In genomic region chr7:49249462-49249861, GRCm38 (mm10) we compare ENCODE assay signal across 10 mouse cellular contexts.
A peak's percentile ranks its signal among the peaks of the same experiment; 100 is the strongest.
DNase-seq lines count a peak whose midpoint lies in the region; ATAC-seq and TF ChIP-seq lines count a peak whose summit lies in the region.
"Had no signal": no experiment of that assay in that cellular context is flagged by ENCODE, and none has a peak within 500 bp of the region (broad histone marks: within the 10 kb centered on the region; RNA-seq: fewer than 3 reads in every experiment).

No protein-coding gene starts in this region.

- ATAC-seq in embryonic facial prominence, embryonic 13.5 days (ENCODE audit: insufficient number of reproducible peaks, insufficient read depth, low FRiP score, low TSS enrichment, low read depth), result no peak
- no peak for ATAC-seq in intestine, embryonic 14.5 days (replicated peaks; ENCODE audit: low FRiP score, low TSS enrichment, low read depth)

- H3K9me3 ChIP-seq in embryonic facial prominence, embryonic 13.5 days, result no peaks in the 10 kb centered on the region
- H3K9me3 ChIP-seq in embryonic facial prominence, embryonic 10.5 days, result no peaks in the 10 kb centered on the region
- no peaks in the 10 kb centered on the region for H3K9me3 ChIP-seq in MEL (replicated peaks; ENCODE audit: insufficient read depth, low read length)
- no peaks in the 10 kb centered on the region for H3K9me3 ChIP-seq in intestine, embryonic 14.5 days (ENCODE audit: control insufficient read depth, low read length)
- H3K9me3 ChIP-seq: kidney, embryonic 15.5 days; stomach, embryonic 15.5 days had no signal

- H3K79me2 ChIP-seq in MEL (ENCODE audit: control insufficient read depth, insufficient read depth, low read length, poor library complexity), result peaks cover 4% of the 10 kb centered on the region

- peaks cover 54% of the 10 kb centered on the region for H3K4me1 ChIP-seq in embryonic facial prominence, embryonic 13.5 days
- H3K4me1 ChIP-seq in embryonic facial prominence, embryonic 10.5 days, result peaks cover 22% of the 10 kb centered on the region
- H3K4me1 ChIP-seq in kidney, adult 2 months (ENCODE audit: control insufficient read depth, insufficient read depth, low read length), result peaks cover 8% of the 10 kb centered on the region; the same call in 1 of the 2 replicates
- peaks cover 18 to 57% of the 10 kb centered on the region in 2 experiments for H3K4me1 ChIP-seq in MEL (ENCODE audit: control insufficient read depth in 1 of 2, insufficient read depth in 2 of 2, low read length in 2 of 2)
- peaks cover 32% of the 10 kb centered on the region for H3K4me1 ChIP-seq in intestine, embryonic 14.5 days (replicated peaks; ENCODE audit: control insufficient read depth, insufficient read depth, low read length)

- no peak for TF ChIP-seq RAD21 in MEL (IDR thresholded peaks at IDR 0.05; ENCODE audit: low read depth, low read length)

- TF ChIP-seq EP300 in MEL (IDR thresholded peaks at IDR 0.05; ENCODE audit: low read depth in 1 of 2, low read length in 2 of 2), result no peak

- WGBS in embryonic facial prominence, embryonic 13.5 days, result 83% methylated on average over 2 of the region's 2 CpGs
- WGBS in embryonic facial prominence, embryonic 10.5 days, result 89% methylated on average over 2 of the region's 2 CpGs
- WGBS in kidney, adult 2 months, result 62% methylated on average over 2 of the region's 2 CpGs
- 76% methylated on average over 2 of the region's 2 CpGs for WGBS in intestine, embryonic 14.5 days

- no peak overlapping the region for H3K27ac ChIP-seq in embryonic facial prominence, embryonic 13.5 days
- no peak overlapping the region for H3K27ac ChIP-seq in embryonic facial prominence, embryonic 10.5 days (replicated peaks)
- H3K27ac ChIP-seq in kidney, adult 2 months (ENCODE audit: insufficient read depth, low read depth, low read length), result no peak overlapping the region
- H3K27ac ChIP-seq in MEL (ENCODE audit: control insufficient read depth, low read depth, low read length), result no peak overlapping the region
- no peak overlapping the region for H3K27ac ChIP-seq in intestine, embryonic 14.5 days (ENCODE audit: low read depth)
- H3K27ac ChIP-seq: kidney, embryonic 15.5 days had no signal

- H3K27me3 ChIP-seq in embryonic facial prominence, embryonic 13.5 days, result peaks cover 40% of the 10 kb centered on the region
- peaks cover 50% of the 10 kb centered on the region for H3K27me3 ChIP-seq in embryonic facial prominence, embryonic 10.5 days (replicated peaks; ENCODE audit: low read depth, poor library complexity, severe bottlenecking)
- no peaks in the 10 kb centered on the region for H3K27me3 ChIP-seq in kidney, adult 2 months (replicated peaks; ENCODE audit: control insufficient read depth, insufficient read depth, low read length)
- no peaks in the 10 kb centered on the region for H3K27me3 ChIP-seq in MEL (ENCODE audit: control insufficient read depth in 1 of 2, insufficient read depth in 2 of 2, low read length in 2 of 2)
- H3K27me3 ChIP-seq in intestine, embryonic 14.5 days (replicated peaks; ENCODE audit: control insufficient read depth, insufficient read depth, low read length), result peaks cover 14% of the 10 kb centered on the region

- no peak overlapping the region for H3K9ac ChIP-seq in embryonic facial prominence, embryonic 13.5 days
- no peak overlapping the region for H3K9ac ChIP-seq in MEL (ENCODE audit: control insufficient read depth, low read depth, low read length, poor library complexity, severe bottlenecking)
- H3K9ac ChIP-seq in intestine, embryonic 14.5 days (ENCODE audit: low read length), result no peak overlapping the region
- H3K9ac ChIP-seq: kidney, embryonic 15.5 days; stomach, embryonic 15.5 days had no signal

- no peak for TF ChIP-seq POLR2A in kidney, adult 2 months (IDR thresholded peaks at IDR 0.05; ENCODE audit: low read depth, low read length)
- no peak for TF ChIP-seq POLR2A in MEL (IDR thresholded peaks at IDR 0.05; ENCODE audit: control insufficient read depth in 1 of 2, insufficient read depth in 1 of 2, low read depth in 1 of 2, low read length in 2 of 2, poor library complexity in 1 of 2)

- TF ChIP-seq CTCF in kidney, adult 2 months (conservative IDR thresholded peaks at IDR 0.05; ENCODE audit: insufficient read depth, insufficient read length, low read depth, low read length), result no peak
- TF ChIP-seq CTCF in MEL (IDR thresholded peaks at IDR 0.05 in 2 of 3, conservative IDR thresholded peaks at IDR 0.05 in 1 of 3; ENCODE audit: control insufficient read depth in 1 of 3, insufficient read depth in 1 of 3, low read depth in 2 of 3, low read length in 3 of 3, poor library complexity in 1 of 3, severe bottlenecking in 1 of 3), result no peak

- peak overlapping the region; percentile 5; the same call in 1 of the 2 replicates for H3K4me2 ChIP-seq in embryonic facial prominence, embryonic 13.5 days
- H3K4me2 ChIP-seq in intestine, embryonic 14.5 days (ENCODE audit: low read length), result peak overlapping the region; percentile 87

- no peak overlapping the region for H3K4me3 ChIP-seq in embryonic facial prominence, embryonic 13.5 days
- H3K4me3 ChIP-seq in embryonic facial prominence, embryonic 10.5 days, result no peak overlapping the region
- no peak overlapping the region for H3K4me3 ChIP-seq in kidney, adult 2 months (ENCODE audit: insufficient read depth, low read depth, low read length)
- no peak overlapping the region for H3K4me3 ChIP-seq in MEL (ENCODE audit: control insufficient read depth in 1 of 2, insufficient read depth in 1 of 2, low read depth in 2 of 2, low read length in 2 of 2)
- 0 out of 2 replicates have a peak overlapping the region, but pooled peaks have one; percentile 6 for H3K4me3 ChIP-seq in intestine, embryonic 14.5 days (ENCODE audit: low read depth, low read length)

- H3K36me3 ChIP-seq in embryonic facial prominence, embryonic 13.5 days, result no peaks in the 10 kb centered on the region
- no peaks in the 10 kb centered on the region for H3K36me3 ChIP-seq in embryonic facial prominence, embryonic 10.5 days (replicated peaks)
- no peaks in the 10 kb centered on the region for H3K36me3 ChIP-seq in kidney, adult 2 months (ENCODE audit: control insufficient read depth, insufficient read depth, low read length)
- peaks cover 0 to 50% of the 10 kb centered on the region in 2 experiments; a peak in 2 of 4 replicates for H3K36me3 ChIP-seq in MEL (ENCODE audit: control insufficient read depth in 1 of 2, insufficient read depth in 2 of 2, low read length in 2 of 2)
- H3K36me3 ChIP-seq in intestine, embryonic 14.5 days (ENCODE audit: control insufficient read depth, insufficient read depth, low read length), result no peaks in the 10 kb centered on the region
- H3K36me3 ChIP-seq: kidney, embryonic 15.5 days; stomach, embryonic 15.5 days had no signal

- no peak for DNase-seq in embryonic facial prominence, embryonic 10.5 days (ENCODE audit: low spot score)
- DNase-seq in kidney, adult 11 months, result peak; percentile 20
- no peak for DNase-seq in kidney, adult 2 months
- DNase-seq in MEL (ENCODE audit: low read depth, low spot score) (peak; percentile 19), liver (no peak)
- DNase-seq in intestine, embryonic 14.5 days (ENCODE audit: low spot score), result no peak
- DNase-seq in spleen, adult 12 weeks (ENCODE audit: low spot score), result no peak

TF ChIP-seq in MEL, 35 proteins besides CTCF, POLR2A, EP300 and RAD21:
- TF ChIP-seq HCFC1 (IDR thresholded peaks at IDR 0.05; ENCODE audit: low read depth, low read length), result no peak
- peak; percentile 58 for TF ChIP-seq SIN3A (IDR thresholded peaks at IDR 0.05; ENCODE audit: low read length)

Comparison
In these comparisons a context has a peak if more than half of its experiments do, and no peak if none do; other contexts are left out.
1. DNase-seq: peak in kidney, adult 11 months (single experiment) and MEL (single experiment); none in embryonic facial prominence, embryonic 10.5 days (single experiment), kidney, adult 2 months (single experiment), intestine, embryonic 14.5 days (single experiment), spleen, adult 12 weeks (single experiment) and liver (single experiment).